Mouse (Mus musculus) C2C12 (cell line): Measurements from ENCODE around the gene Olfr1353.

Source experiments
- CTCF ChIP-seq: IDR thresholded peaks from one replicate; pipeline ENCODE4 v1.5.1; 2011; ENCODE audit not compliant: control insufficient read depth, insufficient read depth, insufficient read length
- MAX ChIP-seq: IDR thresholded peaks from one replicate; pipeline ENCODE4 v1.6.1; 2011; ENCODE audit warnings: mild to moderate bottlenecking, control low read depth

DNA sequence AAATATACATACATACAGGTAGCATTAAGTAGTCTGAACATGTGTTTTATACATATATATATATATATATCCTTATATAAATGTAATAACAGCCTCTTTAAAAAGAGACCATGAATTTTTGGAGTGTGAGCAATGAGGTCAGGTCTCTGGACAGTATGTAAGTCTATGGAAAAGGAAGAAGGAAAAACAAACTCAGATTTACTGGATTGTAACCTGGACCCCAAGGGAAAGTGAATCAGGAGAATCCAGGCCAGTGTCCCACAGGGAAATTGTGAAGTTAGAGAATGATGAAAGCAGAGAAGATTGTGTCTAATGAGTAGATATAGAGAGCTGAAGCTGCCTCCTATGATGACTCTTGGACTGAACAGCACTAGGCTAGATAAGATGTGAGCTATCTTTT, 17.6 kb downstream of the Olfr1353 start, which contains the start of gene Olfr1352:
- TF ChIP-seq MAX (no peak), CTCF (no peak)
